Mouse (Mus musculus) embryo, embryonic 10.5 days (tissue): ENCODE results near the gene Herpud1.

Experiments used
- DNase-seq: peaks from one replicate; pipeline ENCODE4 v3.0.0-alpha.2; 2015; ENCODE audit warnings: low spot score

Gene Herpud1

GRCm38 (mm10) chr8:94408443-94409080 is 22.3 kb downstream of the Herpud1 start:
- DNase-seq: no peak

- no peak for DNase-seq
Observed at GRCm38 (mm10) chr8:94409523-94409922, 23.3 kb downstream of the Herpud1 start.

- no peak for DNase-seq
Observed at GRCm38 (mm10) chr8:94412518-94412917, 26.3 kb downstream of the Herpud1 start.

- no peak for DNase-seq
Observed at GRCm38 (mm10) chr8:94413509-94413908, 27.3 kb downstream of the Herpud1 start.

- DNase-seq: peak; percentile 21
Observed at GRCm38 (mm10) chr8:94415218-94415617, 29.0 kb downstream of the Herpud1 start.

- no peak for DNase-seq
Observed at GRCm38 (mm10) chr8:94418017-94418416, 31.8 kb downstream of the Herpud1 start.

GRCm38 (mm10) chr8:94422270-94422669 is 36.0 kb downstream of the Herpud1 start:
- no peak for DNase-seq

GRCm38 (mm10) chr8:94427953-94428352 is 41.7 kb downstream of the Herpud1 start:
- no peak for DNase-seq

GRCm38 (mm10) chr8:94428420-94428819 is 42.2 kb downstream of the Herpud1 start:
- no peak for DNase-seq

- DNase-seq: no peak
Observed at GRCm38 (mm10) chr8:94429376-94429775, 43.1 kb downstream of the Herpud1 start.

GRCm38 (mm10) chr8:94432212-94432611 is 46.0 kb downstream of the Herpud1 start:
- no peak for DNase-seq

- peak; percentile 60 for DNase-seq
Observed at GRCm38 (mm10) chr8:94433981-94434466, 47.8 kb downstream of the Herpud1 start, which contains the start of gene Nlrc5. Gene Nlrc5, plus strand, starts transcription at chr8:94434356.

- no peak for DNase-seq
Observed at GRCm38 (mm10) chr8:94434958-94435357, 48.7 kb downstream of the Herpud1 start.

- no peak for DNase-seq
Observed at GRCm38 (mm10) chr8:94435397-94436111, 49.3 kb downstream of the Herpud1 start.

GRCm38 (mm10) chr8:94436112-94436572 is 49.9 kb downstream of the Herpud1 start:
- no peak for DNase-seq

- DNase-seq: no peak
Observed at GRCm38 (mm10) chr8:94436900-94437299, 50.7 kb downstream of the Herpud1 start.

GRCm38 (mm10) chr8:94438659-94439058 is 52.4 kb downstream of the Herpud1 start:
- no peak for DNase-seq

- no peak for DNase-seq
Observed at GRCm38 (mm10) chr8:94439691-94440090, 53.5 kb downstream of the Herpud1 start.

- no peak for DNase-seq
Observed at GRCm38 (mm10) chr8:94440389-94440788, 54.2 kb downstream of the Herpud1 start.

GRCm38 (mm10) chr8:94441686-94442085 is 55.4 kb downstream of the Herpud1 start:
- DNase-seq: no peak

- no peak for DNase-seq
Observed at GRCm38 (mm10) chr8:94443153-94443552, 56.9 kb downstream of the Herpud1 start.

GRCm38 (mm10) chr8:94444480-94444879 is 58.2 kb downstream of the Herpud1 start:
- DNase-seq: no peak
